Mouse (Mus musculus): ENCODE results near the gene Paqr9. TPM values are rescaled to one million over a fixed set of nuclear protein-coding genes. Genes with fewer than 3 reads are reported as not detected.

Gene Paqr9
- polyA plus RNA-seq, 1 experiment from 2014 or later: 0.16 TPM

- WGBS: 89% methylated on average over 7 of the region's 7 CpGs
- H3K4me1 ChIP-seq: 0 out of 2 replicates have a peak, but pooled peaks cover 3% of the 10 kb centered on the region
- no peak for DNase-seq (ENCODE audit: low spot score)
- no peak overlapping the region for H3K27ac ChIP-seq (replicated peaks)
- H3K4me3 ChIP-seq: no peak overlapping the region
- 0 out of 2 replicates have a peak, but pooled peaks cover 7% of the 10 kb centered on the region for H3K27me3 ChIP-seq (replicated peaks; ENCODE audit: low read depth, poor library complexity, severe bottlenecking)
- H3K9me3 ChIP-seq: no peaks in the 10 kb centered on the region
- H3K36me3 ChIP-seq (replicated peaks): no peaks in the 10 kb centered on the region
Observed at GRCm38 (mm10) chr9:95588070-95588469, 28.6 kb downstream of the Paqr9 start.

- 87% methylated on average over 4 of the region's 4 CpGs for WGBS
- Histone ChIP-seq H3K27me3 (replicated peaks; ENCODE audit: low read depth, poor library complexity, severe bottlenecking) (peaks cover 10% of the 10 kb centered on the region; the same call in 1 of the 2 replicates), H3K4me3 (no peak overlapping the region), H3K27ac (replicated peaks) (no peak overlapping the region), H3K4me1 (peaks cover 9% of the 10 kb centered on the region), H3K9me3 (no peaks in the 10 kb centered on the region), H3K36me3 (replicated peaks) (no peaks in the 10 kb centered on the region)
- DNase-seq (ENCODE audit: low spot score): no peak
Observed at GRCm38 (mm10) chr9:95594291-95594690, 34.8 kb downstream of the Paqr9 start.

- Histone ChIP-seq H3K27ac (replicated peaks) (no peak overlapping the region), H3K36me3 (replicated peaks) (no peaks in the 10 kb centered on the region), H3K4me3 (no peak overlapping the region), H3K27me3 (replicated peaks; ENCODE audit: low read depth, poor library complexity, severe bottlenecking) (peaks cover 10% of the 10 kb centered on the region; the same call in 1 of the 2 replicates), H3K9me3 (0 out of 2 replicates have a peak, but pooled peaks cover 2% of the 10 kb centered on the region), H3K4me1 (peaks cover 9% of the 10 kb centered on the region)
- WGBS: 48% methylated on average over 13 of the region's 13 CpGs
- DNase-seq (ENCODE audit: low spot score): no peak
Observed at GRCm38 (mm10) chr9:95597466-95598178, 38.2 kb downstream of the Paqr9 start.

- DNase-seq (ENCODE audit: low spot score): peak; percentile 29
- WGBS: 60% methylated on average over 19 of the region's 19 CpGs
- Histone ChIP-seq H3K27me3 (replicated peaks; ENCODE audit: low read depth, poor library complexity, severe bottlenecking) (peaks cover 10% of the 10 kb centered on the region; the same call in 1 of the 2 replicates), H3K4me1 (peaks cover 9% of the 10 kb centered on the region), H3K9me3 (0 out of 2 replicates have a peak, but pooled peaks cover 2% of the 10 kb centered on the region), H3K4me3 (no peak overlapping the region), H3K36me3 (replicated peaks) (no peaks in the 10 kb centered on the region), H3K27ac (replicated peaks) (no peak overlapping the region)
Observed at GRCm38 (mm10) chr9:95598179-95598721, 38.8 kb downstream of the Paqr9 start.

- 88% methylated on average over 4 of the region's 4 CpGs for WGBS
- Histone ChIP-seq H3K9me3 (0 out of 2 replicates have a peak, but pooled peaks cover 2% of the 10 kb centered on the region), H3K4me1 (peaks cover 9% of the 10 kb centered on the region), H3K36me3 (replicated peaks) (no peaks in the 10 kb centered on the region), H3K4me3 (no peak overlapping the region), H3K27ac (replicated peaks) (no peak overlapping the region), H3K27me3 (replicated peaks; ENCODE audit: low read depth, poor library complexity, severe bottlenecking) (peaks cover 10% of the 10 kb centered on the region; the same call in 1 of the 2 replicates)
- no peak for DNase-seq (ENCODE audit: low spot score)
Observed at GRCm38 (mm10) chr9:95599399-95599798, 39.9 kb downstream of the Paqr9 start.

- H3K27ac ChIP-seq (replicated peaks): no peak overlapping the region
- peaks cover 7% of the 10 kb centered on the region for H3K4me1 ChIP-seq
- H3K36me3 ChIP-seq (replicated peaks): no peaks in the 10 kb centered on the region
- no peak for DNase-seq (ENCODE audit: low spot score)
- H3K9me3 ChIP-seq: 0 out of 2 replicates have a peak, but pooled peaks cover 2% of the 10 kb centered on the region
- H3K4me3 ChIP-seq: no peak overlapping the region
- WGBS: 81% methylated on average over 3 of the region's 3 CpGs
- peaks cover 9% of the 10 kb centered on the region; the same call in 1 of the 2 replicates for H3K27me3 ChIP-seq (replicated peaks; ENCODE audit: low read depth, poor library complexity, severe bottlenecking)
Observed at GRCm38 (mm10) chr9:95602849-95603248, 43.4 kb downstream of the Paqr9 start.

- no peak overlapping the region for H3K4me3 ChIP-seq
- H3K4me1 ChIP-seq: peaks cover 2% of the 10 kb centered on the region
- 88% methylated on average over 9 of the region's 9 CpGs for WGBS
- H3K27ac ChIP-seq (replicated peaks): no peak overlapping the region
- DNase-seq (ENCODE audit: low spot score): no peak
- peaks cover 4% of the 10 kb centered on the region; the same call in 1 of the 2 replicates for H3K27me3 ChIP-seq (replicated peaks; ENCODE audit: low read depth, poor library complexity, severe bottlenecking)
- H3K36me3 ChIP-seq (replicated peaks): no peaks in the 10 kb centered on the region
- H3K9me3 ChIP-seq: 0 out of 2 replicates have a peak, but pooled peaks cover 2% of the 10 kb centered on the region
Observed at GRCm38 (mm10) chr9:95603316-95603715, 43.9 kb downstream of the Paqr9 start.

- Histone ChIP-seq H3K36me3 (replicated peaks) (no peaks in the 10 kb centered on the region), H3K9me3 (no peaks in the 10 kb centered on the region), H3K27me3 (replicated peaks; ENCODE audit: low read depth, poor library complexity, severe bottlenecking) (no peaks in the 10 kb centered on the region; the same call in 1 of the 2 replicates), H3K27ac (replicated peaks) (no peak overlapping the region), H3K4me1 (no peaks in the 10 kb centered on the region), H3K4me3 (no peak overlapping the region)
- no peak for DNase-seq (ENCODE audit: low spot score)
- 68% methylated on average over 5 of the region's 5 CpGs for WGBS
Observed at GRCm38 (mm10) chr9:95607196-95607595, 47.7 kb downstream of the Paqr9 start.

GRCm38 (mm10) chr9:95612246-95612768, 52.9 kb downstream of the Paqr9 start:
- 80% methylated on average over 8 of the region's 8 CpGs for WGBS
- H3K4me1 ChIP-seq: peaks cover 10% of the 10 kb centered on the region
- no peak for DNase-seq (ENCODE audit: low spot score)
- H3K27me3 ChIP-seq (replicated peaks; ENCODE audit: low read depth, poor library complexity, severe bottlenecking): no peaks in the 10 kb centered on the region; the same call in 1 of the 2 replicates
- H3K9me3 ChIP-seq: no peaks in the 10 kb centered on the region
- no peak overlapping the region for H3K27ac ChIP-seq (replicated peaks)
- H3K36me3 ChIP-seq (replicated peaks): no peaks in the 10 kb centered on the region
- H3K4me3 ChIP-seq: no peak overlapping the region

DNA sequence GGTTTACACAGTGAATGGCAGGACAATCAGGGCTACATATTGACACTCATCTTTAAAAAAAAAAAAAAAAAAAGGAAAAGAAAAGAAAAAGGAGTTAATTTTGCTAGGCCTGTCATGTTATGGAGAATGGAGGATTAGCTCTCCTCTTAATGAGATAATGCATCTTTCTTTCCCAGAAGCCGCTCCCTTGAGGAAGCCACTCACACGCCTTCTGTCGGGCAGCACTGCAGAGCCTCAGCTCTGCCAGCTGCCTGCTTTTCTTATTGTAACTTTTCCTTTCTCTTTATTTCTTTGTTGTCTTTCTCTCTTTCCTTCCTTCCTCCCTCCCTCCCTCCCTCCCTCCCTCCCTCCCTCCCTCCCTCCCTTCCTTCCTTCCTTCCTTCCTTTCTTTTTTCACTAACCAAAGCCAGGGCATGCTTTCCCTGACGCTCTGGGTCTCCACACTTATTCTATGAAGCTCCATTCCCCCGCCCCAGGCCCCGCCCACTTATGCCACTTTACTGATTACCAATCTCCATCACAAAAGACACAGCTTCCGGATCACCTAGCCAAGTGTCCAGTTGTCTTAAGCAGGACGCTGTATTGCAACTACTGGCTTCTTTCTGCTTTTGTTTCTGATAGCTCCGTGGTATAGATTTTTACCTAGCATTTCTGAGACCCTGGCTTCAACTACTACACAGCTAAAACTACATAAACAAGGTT, 54.1 kb downstream of the Paqr9 start:
- no peaks in the 10 kb centered on the region; the same call in 1 of the 2 replicates for H3K27me3 ChIP-seq (replicated peaks; ENCODE audit: low read depth, poor library complexity, severe bottlenecking)
- WGBS: 19% methylated on average over 9 of the region's 9 CpGs
- no peak overlapping the region for H3K27ac ChIP-seq (replicated peaks)
- no peaks in the 10 kb centered on the region for H3K36me3 ChIP-seq (replicated peaks)
- no peak overlapping the region for H3K4me3 ChIP-seq
- DNase-seq (ENCODE audit: low spot score): peak; percentile 22
- H3K4me1 ChIP-seq: peaks cover 10% of the 10 kb centered on the region
- H3K9me3 ChIP-seq: no peaks in the 10 kb centered on the region

DNA sequence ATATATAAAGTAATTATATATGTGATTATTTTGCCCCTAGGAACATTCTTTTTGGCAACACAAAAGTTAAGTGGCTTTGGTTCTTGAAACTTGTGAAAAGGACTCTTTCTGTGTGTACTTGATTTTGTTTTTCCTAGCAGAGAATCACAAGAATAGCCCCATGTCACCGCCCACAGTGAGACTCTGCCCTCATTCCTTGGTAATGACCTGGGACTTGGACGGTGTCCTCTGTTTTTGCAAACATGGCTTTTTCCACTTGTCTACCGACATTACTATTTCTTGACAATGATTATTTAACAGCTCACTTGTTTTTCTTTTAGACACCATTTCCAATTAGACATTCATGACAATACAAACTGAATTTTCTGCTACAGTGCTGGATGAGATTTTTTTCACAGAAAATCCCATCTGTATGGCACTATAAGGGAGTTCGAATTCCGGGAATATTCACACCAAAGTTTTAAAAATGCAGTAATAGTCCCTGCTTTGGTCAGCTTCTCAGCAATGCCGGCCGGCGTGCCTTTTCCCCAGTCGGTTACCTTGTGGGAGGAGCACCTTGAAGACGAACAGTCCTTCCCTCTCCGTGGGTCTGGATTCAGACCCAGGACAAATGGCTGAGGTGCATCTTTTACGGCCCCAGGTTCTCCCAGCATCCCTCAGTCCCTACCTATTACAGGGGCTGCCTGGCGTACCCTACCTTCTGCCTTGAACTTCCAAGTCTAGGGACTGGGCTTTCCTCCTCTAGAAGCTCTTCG, 55.6 kb downstream of the Paqr9 start:
- WGBS: 78% methylated on average over 14 of the region's 14 CpGs
- no peaks in the 10 kb centered on the region for H3K36me3 ChIP-seq (replicated peaks)
- H3K9me3 ChIP-seq: no peaks in the 10 kb centered on the region
- no peak overlapping the region for H3K27ac ChIP-seq (replicated peaks)
- no peaks in the 10 kb centered on the region; the same call in 1 of the 2 replicates for H3K27me3 ChIP-seq (replicated peaks; ENCODE audit: low read depth, poor library complexity, severe bottlenecking)
- no peak for DNase-seq (ENCODE audit: low spot score)
- no peak overlapping the region for H3K4me3 ChIP-seq
- H3K4me1 ChIP-seq: peaks cover 10% of the 10 kb centered on the region

- 81% methylated on average over 3 of the region's 3 CpGs for WGBS
- Histone ChIP-seq H3K36me3 (replicated peaks) (no peaks in the 10 kb centered on the region), H3K27ac (replicated peaks) (no peak overlapping the region), H3K27me3 (replicated peaks; ENCODE audit: low read depth, poor library complexity, severe bottlenecking) (no peaks in the 10 kb centered on the region; the same call in 1 of the 2 replicates), H3K9me3 (no peaks in the 10 kb centered on the region), H3K4me3 (no peak overlapping the region), H3K4me1 (peaks cover 10% of the 10 kb centered on the region)
- no peak for DNase-seq (ENCODE audit: low spot score)
Observed at GRCm38 (mm10) chr9:95615961-95616360, 56.5 kb downstream of the Paqr9 start.

Data from embryonic facial prominence, embryonic 10.5 days (tissue).